Mouse (Mus musculus) ES-Bruce4 (cell line): ENCODE measurements around the gene 1700012B09Rik. TPM values are rescaled to one million over a fixed set of nuclear protein-coding genes. Genes with fewer than 3 reads are reported as not detected.
A peak's percentile ranks its signal among the peaks of the same experiment; 100 is the strongest.

ENCODE experiments used
- H3K27ac ChIP-seq: 2 replicates; pipeline ENCODE4 v1.5.1; 2012; ENCODE audit warnings: low read length, inconsistent platforms; ENCODE audit not compliant: insufficient read depth
- H3K27me3 ChIP-seq: 2 replicates; pipeline ENCODE4 v1.6.1; 2012; ENCODE audit warnings: mild to moderate bottlenecking, low read length, inconsistent platforms; ENCODE audit not compliant: control insufficient read depth, poor library complexity, insufficient read depth, severe bottlenecking
- H3K36me3 ChIP-seq: 2 replicates; pipeline ENCODE4 v1.6.1; 2012; ENCODE audit warnings: inconsistent platforms, mild to moderate bottlenecking, low read length, moderate library complexity; ENCODE audit not compliant: control insufficient read depth, poor library complexity, insufficient read depth, severe bottlenecking
- H3K4me1 ChIP-seq: one replicate; pipeline ENCODE4 v1.8.1; 2011; ENCODE audit warnings: low read length; ENCODE audit not compliant: control insufficient read depth, insufficient read depth
- H3K4me3 ChIP-seq: 2 replicates; pipeline ENCODE4 v1.5.1; 2011; ENCODE audit warnings: low read depth, mild to moderate bottlenecking, low read length
- H3K9ac ChIP-seq: 2 replicates; pipeline ENCODE4 v1.6.1; 2012; ENCODE audit warnings: low read depth, mild to moderate bottlenecking, inconsistent platforms; ENCODE audit not compliant: poor library complexity, severe bottlenecking
- H3K9me3 ChIP-seq: replicated peaks from 2 replicates; pipeline ENCODE4 v1.6.1; 2012; ENCODE audit warnings: mild to moderate bottlenecking, low read length, inconsistent platforms; ENCODE audit not compliant: control insufficient read depth, poor library complexity, insufficient read depth, severe bottlenecking
- CTCF ChIP-seq: IDR thresholded peaks from one replicate; pipeline ENCODE4 v1.8.1; 2011; ENCODE audit warnings: low read depth, low read length
- EP300 ChIP-seq: IDR thresholded peaks from 2 replicates; pipeline ENCODE4 v1.6.1; 2011; ENCODE audit warnings: low read depth, low read length; ENCODE audit not compliant: insufficient read depth
- POLR2A ChIP-seq: IDR thresholded peaks from one replicate; pipeline ENCODE4 v1.8.1; 2011; ENCODE audit warnings: low read length; ENCODE audit not compliant: insufficient read depth
- polyA plus RNA-seq: library from polyadenylated mRNA; stranded (reverse); fragments of >200 nt; gene quantifications from 2 replicates; pipeline ENCODE4 v1.2.4, GENCODE M21; 2011; ENCODE audit warnings: low read depth; ENCODE audit not compliant: missing spikeins, insufficient read depth, insufficient read length

1700012B09Rik gene
- polyA plus RNA-seq, 1 experiment: not detected

GRCm38 (mm10) chr9:14740151-14740924 lies 30.5 kb downstream of the 1700012B09Rik start, which contains the start of gene Piwil4:
Piwil4 (minus strand) TSS chr9:14740733.
- peaks cover 4% of the 10 kb centered on the region for H3K4me1 ChIP-seq
- H3K27ac ChIP-seq: no peak within 1 kb of the TSS
- H3K4me3 ChIP-seq: no peak within 1 kb of the TSS
- H3K27me3 ChIP-seq: no peaks in the 10 kb centered on the region
- no peaks in the 10 kb centered on the region for H3K36me3 ChIP-seq
- no peak within 1 kb of the TSS for H3K9ac ChIP-seq
- H3K9me3 ChIP-seq: no peaks in the 10 kb centered on the region
- no peak for TF ChIP-seq POLR2A
- no peak for TF ChIP-seq CTCF
- TF ChIP-seq EP300: no peak

GRCm38 (mm10) chr9:14739498-14740150 lies 31.2 kb downstream of the 1700012B09Rik start:
- no peak for TF ChIP-seq CTCF

GRCm38 (mm10) chr9:14730941-14731541 lies 39.8 kb downstream of the 1700012B09Rik start:
- TF ChIP-seq EP300: peak; percentile 74
- TF ChIP-seq POLR2A: no peak
- TF ChIP-seq CTCF: no peak
- no peak overlapping the region for H3K9ac ChIP-seq
- no peaks in the 10 kb centered on the region for H3K9me3 ChIP-seq
- peaks cover 2% of the 10 kb centered on the region for H3K4me1 ChIP-seq
- no peak overlapping the region for H3K27ac ChIP-seq
- no peaks in the 10 kb centered on the region for H3K36me3 ChIP-seq
- H3K4me3 ChIP-seq: no peak overlapping the region
- no peaks in the 10 kb centered on the region for H3K27me3 ChIP-seq

More at GRCm38 (mm10) chr9:14739498-14740150, 31.2 kb downstream of the 1700012B09Rik start:
- Histone ChIP-seq H3K27ac (no peak overlapping the region), H3K4me3 (no peak overlapping the region), H3K36me3 (no peaks in the 10 kb centered on the region), H3K9me3 (no peaks in the 10 kb centered on the region), H3K27me3 (no peaks in the 10 kb centered on the region), H3K9ac (no peak overlapping the region), H3K4me1 (peaks cover 4% of the 10 kb centered on the region)

- no peaks in the 10 kb centered on the region for H3K36me3 ChIP-seq
- no peak overlapping the region for H3K27ac ChIP-seq
- TF ChIP-seq EP300 (no peak), POLR2A (no peak), CTCF (no peak)
- peaks cover 2% of the 10 kb centered on the region for H3K4me1 ChIP-seq
- H3K9me3 ChIP-seq: no peaks in the 10 kb centered on the region
- no peak overlapping the region for H3K4me3 ChIP-seq
- H3K9ac ChIP-seq: no peak overlapping the region
- H3K27me3 ChIP-seq: no peaks in the 10 kb centered on the region
Observed at GRCm38 (mm10) chr9:14728365-14728764, 42.5 kb downstream of the 1700012B09Rik start.

GRCm38 (mm10) chr9:14726629-14727028 lies 44.2 kb downstream of the 1700012B09Rik start:
- no peak overlapping the region for H3K27ac ChIP-seq
- TF ChIP-seq EP300: no peak
- no peak overlapping the region for H3K9ac ChIP-seq
- no peaks in the 10 kb centered on the region for H3K27me3 ChIP-seq
- H3K4me1 ChIP-seq: peaks cover 2% of the 10 kb centered on the region
- no peaks in the 10 kb centered on the region for H3K9me3 ChIP-seq
- no peak overlapping the region for H3K4me3 ChIP-seq
- no peaks in the 10 kb centered on the region for H3K36me3 ChIP-seq

- no peaks in the 10 kb centered on the region for H3K27me3 ChIP-seq
- H3K4me3 ChIP-seq: no peak overlapping the region
- no peaks in the 10 kb centered on the region for H3K9me3 ChIP-seq
- peaks cover under 1% of the 10 kb centered on the region for H3K4me1 ChIP-seq
- H3K9ac ChIP-seq: no peak overlapping the region
- no peak overlapping the region for H3K27ac ChIP-seq
- no peaks in the 10 kb centered on the region for H3K36me3 ChIP-seq
- TF ChIP-seq EP300: no peak
- no peak for TF ChIP-seq CTCF
- no peak for TF ChIP-seq POLR2A
Observed at GRCm38 (mm10) chr9:14726005-14726404, 44.8 kb downstream of the 1700012B09Rik start.
